Mouse (Mus musculus): ENCODE data around the gene Odf3.
"Not testable (repeated sequence)": the region's sequence is repeated elsewhere in the genome, so short reads cannot be mapped to it uniquely, and the experiment has no call there.

The Odf3 gene

DNA sequence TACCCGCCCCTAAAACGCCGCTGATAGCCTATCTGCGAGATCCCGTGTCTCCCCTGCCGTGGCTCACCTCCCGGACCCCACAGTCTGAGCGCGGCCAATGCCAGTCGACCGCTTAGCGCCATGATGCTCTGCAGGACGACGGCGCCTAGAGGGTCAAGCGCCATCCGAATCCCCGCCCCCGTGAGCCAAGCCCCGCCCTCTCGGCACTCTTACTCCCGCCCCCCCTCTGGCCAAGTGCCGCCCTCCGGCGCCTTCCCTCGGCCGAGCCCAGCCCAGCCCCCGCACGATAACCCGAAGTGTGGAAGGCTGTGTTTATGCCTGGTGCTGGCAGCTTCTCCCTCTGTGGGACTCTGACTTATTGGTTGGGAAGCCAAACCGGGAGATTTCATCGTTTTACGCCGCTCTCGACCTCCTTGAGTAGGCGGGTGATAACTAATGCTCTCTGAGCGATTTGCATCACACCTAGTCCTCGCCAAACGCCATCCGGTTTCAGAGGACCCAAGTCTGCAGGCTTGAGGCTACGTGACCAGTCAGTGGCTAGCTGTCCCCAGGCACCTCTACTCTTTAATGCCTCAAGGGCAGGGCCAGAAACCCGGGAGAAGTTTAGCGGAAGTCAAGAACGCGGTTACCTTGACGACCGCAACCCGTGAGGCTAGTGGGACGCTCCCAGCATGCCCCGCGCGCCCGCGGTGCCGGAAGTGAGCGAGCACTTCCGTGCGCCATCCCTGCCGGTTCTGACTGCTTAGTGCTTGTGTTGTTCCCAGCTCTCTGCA, 34.3 kb downstream of the Odf3 start, which contains the start of the genes Psmd13 and Sirt3:
Gene Psmd13 (plus strand): TSS at position 273 of the 773 bp plus-strand sequence.
Gene Sirt3 (minus strand): TSS at position 614 of the 773 bp plus-strand sequence.
- DNase-seq = peak; percentile 92

DNA sequence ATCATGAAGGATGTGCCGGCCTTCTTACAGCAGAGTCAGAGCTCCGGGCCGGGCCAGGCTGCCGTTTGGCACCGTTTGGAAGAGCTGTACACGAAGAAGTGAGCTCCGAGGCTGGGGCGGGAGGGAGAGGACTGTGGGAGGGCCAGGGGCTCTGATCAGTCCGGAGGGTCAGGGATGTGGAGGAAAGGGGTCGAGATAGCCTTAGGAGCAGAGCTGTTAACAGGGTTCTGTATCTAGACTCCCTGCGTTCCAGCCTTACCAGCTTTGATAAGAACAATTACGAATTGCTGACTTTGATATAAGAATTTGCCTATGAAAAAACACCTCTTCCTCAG, 34.8 kb downstream of the Odf3 start:
- no peak for DNase-seq

DNA sequence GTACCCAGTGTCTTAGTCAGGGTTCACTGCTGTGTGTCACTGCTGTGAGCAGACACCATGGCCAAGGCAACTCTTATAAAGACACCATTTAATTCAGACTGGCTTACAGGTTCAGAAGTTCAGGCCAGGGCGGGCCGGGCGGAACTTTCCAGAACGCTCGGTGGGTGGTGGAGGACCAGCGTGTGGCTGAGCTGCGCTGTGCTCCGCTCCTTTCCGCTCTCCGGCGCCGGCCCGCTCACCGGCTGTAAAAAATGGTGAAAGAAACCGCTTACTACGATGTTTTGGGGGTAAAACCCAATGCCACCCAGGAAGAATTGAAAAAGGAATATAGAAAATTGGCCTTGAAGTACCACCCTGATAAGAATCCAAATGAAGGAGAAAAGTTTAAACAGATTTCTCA, 43.0 kb downstream of the Odf3 start:
- DNase-seq = not testable (repeated sequence)

DNA sequence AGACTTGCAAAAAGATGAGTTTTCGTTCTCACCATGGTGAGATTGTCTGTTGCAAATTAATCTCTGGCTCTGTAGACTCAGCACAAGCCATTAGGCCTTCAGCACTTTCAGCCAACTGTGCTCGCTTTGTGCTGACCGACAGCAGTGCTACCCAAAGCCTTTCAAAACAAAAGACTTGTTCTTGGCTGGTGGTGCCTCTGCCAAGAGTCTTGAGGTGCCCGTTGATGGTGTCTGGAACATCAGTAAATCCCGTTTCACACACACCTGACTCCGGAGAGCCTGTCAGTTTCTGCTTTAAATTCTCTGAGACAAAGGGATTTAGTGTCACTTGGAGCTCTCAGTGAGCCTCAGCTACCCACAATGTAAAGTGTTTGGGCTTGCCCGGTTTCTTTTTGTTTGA, 46.4 kb downstream of the Odf3 start:
- no peak for DNase-seq

DNA sequence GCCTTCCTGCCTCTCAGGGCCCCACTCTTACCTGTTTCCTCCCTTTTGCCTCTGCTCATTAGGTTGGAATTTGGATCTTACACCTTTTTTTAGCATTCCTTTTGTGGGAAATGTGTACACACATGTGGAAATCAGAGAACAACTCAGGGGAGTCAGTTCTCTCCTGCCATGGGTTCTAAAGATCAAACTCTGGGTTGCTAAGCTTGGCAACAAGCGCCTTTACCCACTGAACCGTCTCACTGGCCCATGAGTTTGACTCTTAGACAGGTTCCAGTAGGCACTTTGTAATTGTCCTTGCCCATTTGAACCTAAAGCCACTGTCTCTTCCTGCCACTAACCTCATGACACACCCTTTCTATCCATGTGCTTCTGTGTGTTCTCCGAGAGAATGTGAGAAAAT, 47.0 kb downstream of the Odf3 start:
- no peak for DNase-seq

DNA sequence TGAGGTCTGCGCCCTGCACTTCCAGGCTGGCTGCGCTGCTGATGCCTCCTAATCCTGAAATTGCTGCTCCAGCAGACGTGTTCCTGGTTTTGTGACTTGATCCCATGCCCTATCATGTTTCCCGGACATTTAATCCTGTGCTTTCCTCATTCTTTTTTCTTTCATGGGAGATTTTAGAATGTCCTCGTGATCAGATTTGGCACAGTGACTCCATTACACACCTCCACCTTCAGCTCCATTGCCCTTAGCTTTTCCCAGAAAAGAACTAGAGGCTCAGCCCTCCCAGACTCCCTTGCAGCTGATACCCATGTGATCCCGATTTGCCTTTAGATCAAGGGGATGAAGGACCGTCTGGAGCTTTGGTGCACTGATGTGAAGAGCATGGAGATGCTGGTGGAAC, 50.3 kb downstream of the Odf3 start:
- no peak for DNase-seq

DNA sequence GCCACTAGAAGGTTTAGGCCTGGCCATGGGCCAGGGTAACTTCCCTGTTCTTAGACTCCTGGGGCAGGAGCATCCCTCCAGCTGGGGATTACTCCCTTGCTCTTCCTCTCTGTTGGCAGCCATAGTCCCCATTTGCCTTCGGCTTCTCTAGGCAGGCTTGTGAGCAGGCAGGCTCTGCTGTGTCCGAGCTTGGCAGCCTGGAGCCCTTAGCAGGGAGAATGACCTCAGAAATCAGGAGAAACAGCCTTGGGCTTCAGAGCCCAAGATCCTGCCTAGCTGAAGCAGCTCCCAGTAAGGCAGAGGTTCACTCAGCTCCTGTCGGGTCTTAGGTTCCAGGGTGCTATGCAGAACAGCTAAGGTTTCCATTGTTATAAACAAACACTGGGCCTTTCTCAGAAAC, 51.5 kb downstream of the Odf3 start:
- no peak for DNase-seq

DNA sequence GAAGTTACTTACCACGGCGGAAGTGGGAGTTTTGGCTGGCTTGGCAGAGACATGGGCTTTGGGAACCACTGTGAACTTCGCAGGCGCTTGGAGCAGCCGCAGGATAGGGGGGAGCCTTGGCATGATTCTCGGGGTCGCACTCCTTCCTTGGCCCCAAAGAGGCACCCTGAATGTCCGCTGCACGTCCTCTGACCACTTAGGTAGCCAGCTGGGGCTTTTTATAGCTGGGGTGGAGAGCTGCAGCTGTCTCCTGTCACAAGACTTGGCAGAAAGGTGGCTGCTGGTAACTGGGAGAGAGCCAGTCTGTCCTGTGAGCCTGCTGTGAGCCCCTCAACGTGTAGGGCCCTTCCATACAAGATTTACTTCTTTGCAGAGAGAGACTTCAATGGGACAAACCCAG, 52.6 kb downstream of the Odf3 start, which contains the start of gene Cox8b:
Gene Cox8b (minus strand): TSS at position 227 of the 400 bp plus-strand sequence.
- no peak for DNase-seq

Measured in thymus, postnatal 25 days (tissue).